Mouse (Mus musculus): ENCODE results near the gene Ptges3l.
"Not testable (repeated sequence)": the region's sequence is repeated elsewhere in the genome, so short reads cannot be mapped to it uniquely, and the experiment has no call there.

The Ptges3l gene

DNA sequence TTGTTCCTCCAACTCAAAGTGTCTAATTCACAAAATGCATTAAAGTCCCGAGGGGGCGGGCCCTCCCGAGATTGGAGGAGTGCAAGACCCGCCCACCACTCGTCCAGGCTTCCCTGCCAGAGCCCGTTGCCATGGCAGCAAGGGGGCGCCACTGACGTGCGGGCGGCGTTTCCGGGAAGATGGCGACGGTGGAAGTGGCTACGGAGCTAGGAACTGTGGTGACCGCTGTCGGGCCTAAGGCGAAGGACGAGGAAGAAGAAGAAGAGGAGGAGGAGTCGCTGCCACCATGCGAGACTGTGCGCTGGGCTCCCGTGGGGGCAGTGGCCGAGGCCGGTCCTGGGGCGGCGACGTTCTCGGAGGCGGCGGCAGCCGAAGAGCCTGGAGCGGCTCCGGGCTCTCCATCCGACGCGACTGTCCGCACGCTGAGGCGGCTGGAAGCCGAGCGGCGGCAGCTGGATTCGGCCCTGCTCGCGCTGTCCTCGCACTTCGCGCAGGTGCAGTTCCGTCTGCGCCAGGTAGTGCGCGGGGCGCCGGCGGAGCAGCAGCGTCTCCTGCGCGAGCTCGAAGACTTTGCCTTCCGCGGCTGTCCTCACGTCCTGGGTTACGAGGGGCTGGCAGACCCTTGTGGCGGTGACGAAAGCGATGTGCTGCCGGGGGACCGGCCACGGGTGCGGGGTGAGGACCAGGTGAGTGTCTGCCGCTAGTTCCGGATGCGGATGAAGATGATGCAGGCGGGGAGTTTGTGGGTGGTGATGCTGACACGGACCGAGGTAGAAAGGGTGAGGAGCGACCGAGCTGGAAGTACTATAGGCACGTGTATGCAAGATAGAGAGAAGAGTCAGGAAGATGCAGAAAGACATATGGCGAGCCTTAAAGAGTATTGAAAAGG is at the start of gene Ptges3l, which contains the start of gene Rundc1:
TSS of gene Ptges3l (minus strand) at position 409 of the 889 bp plus-strand sequence.
TSS of gene Rundc1 (plus strand) at position 161 of the 889 bp plus-strand sequence.
- DNase-seq (ENCODE audit: low read depth) = peak; percentile 99

DNA sequence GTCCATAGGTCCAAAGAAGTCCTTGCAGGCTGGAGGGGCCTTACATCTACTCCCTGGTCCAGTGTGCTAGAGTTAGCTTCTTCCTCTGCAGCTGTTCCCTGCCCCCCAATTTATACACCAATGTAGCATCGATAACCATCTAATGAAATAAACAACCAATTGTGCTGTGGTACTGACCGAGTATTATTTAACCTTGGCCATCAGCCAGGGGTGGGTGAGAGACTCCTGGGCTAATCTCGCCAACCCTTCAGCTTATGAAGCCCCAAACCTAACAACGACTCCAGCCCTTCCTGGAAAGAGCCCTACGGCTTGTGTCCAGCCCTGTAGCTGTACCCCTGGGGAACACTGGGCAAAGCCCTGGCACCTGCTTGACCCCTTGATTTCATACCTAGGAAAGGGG is 49.2 kb upstream of the Ptges3l start:
- no peak for DNase-seq (ENCODE audit: low read depth)

DNA sequence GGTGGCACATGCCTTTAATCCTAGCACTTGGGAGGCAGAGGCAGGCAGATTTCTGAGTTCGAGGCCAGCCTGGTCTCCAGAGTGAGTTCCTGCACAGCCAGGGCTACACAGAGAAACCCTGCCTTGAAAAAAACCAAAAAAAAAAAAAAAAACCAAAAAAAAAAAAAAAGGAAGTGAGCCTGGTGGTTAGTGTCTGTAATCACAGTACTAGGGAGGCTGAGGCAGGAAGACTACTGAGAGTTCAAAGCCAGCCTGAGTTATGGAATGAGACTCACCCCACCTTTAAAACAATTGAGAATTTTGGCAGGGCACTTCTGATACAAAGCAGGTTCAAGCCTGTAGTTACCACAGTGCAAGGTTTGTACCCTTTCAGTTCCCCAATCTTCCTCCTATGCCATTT is 48.6 kb upstream of the Ptges3l start:
- not testable (repeated sequence) for DNase-seq (ENCODE audit: low read depth)

DNA sequence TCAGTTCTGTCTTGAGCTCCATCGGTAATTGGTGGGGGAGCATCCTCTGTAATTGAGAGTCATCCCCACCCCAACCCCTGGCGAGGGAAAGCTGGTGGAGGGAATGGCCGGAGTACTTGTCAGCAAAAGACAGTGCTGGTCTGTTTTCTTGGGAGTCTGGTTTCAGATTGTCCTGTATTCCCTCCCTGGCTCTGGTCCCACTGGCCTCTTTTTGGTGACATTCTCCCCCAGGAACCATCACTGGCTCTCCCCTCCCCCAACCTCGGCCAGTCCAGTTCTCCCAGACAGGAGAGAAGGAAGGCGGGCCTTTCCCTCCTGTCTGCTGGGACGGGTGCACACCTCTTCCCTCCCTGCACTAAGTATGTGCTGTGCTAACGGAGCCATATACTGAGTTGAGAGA is 47.2 kb upstream of the Ptges3l start:
- DNase-seq (ENCODE audit: low read depth) = no peak

DNA sequence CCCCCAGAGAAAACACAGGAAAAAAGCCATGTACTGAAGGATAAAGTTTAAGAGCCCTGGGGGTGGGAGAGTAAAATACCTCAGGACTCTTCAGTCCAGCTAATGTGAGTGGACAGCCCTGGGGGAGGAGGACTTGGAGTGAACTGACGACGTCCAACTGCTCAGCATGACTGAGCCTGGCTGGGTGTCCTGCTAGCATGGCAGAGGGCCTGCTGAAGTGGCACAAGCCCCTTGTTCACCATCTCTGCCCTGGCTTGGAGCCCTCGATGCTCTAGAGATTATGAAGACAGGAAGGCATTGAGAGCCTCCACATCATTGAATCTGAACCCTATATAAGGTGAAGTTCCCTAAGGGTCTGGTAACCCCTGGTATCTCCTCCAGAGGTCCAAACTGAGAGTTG is 46.8 kb upstream of the Ptges3l start:
- DNase-seq (ENCODE audit: low read depth) = no peak

DNA sequence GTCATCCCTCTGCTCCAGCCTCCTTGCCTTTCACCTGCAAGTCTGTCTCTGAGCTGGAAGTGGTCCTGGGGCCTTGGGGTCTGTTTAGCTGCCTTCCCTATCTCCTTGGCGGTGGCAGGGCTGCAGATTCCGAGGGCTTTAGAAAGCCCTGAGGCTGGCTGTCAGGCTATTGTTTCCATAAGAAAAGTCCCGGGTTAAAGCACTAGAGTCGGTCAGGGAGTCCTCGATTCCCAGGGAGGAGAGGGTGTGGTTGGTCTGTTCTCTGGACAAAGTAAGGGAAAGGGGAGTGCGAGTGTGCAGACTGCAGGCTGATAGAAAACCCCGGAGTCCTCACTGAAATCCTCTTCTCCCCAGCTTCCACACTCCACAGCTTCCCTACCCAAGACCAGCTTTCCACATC is 45.1 kb upstream of the Ptges3l start:
- no peak for DNase-seq (ENCODE audit: low read depth)

DNA sequence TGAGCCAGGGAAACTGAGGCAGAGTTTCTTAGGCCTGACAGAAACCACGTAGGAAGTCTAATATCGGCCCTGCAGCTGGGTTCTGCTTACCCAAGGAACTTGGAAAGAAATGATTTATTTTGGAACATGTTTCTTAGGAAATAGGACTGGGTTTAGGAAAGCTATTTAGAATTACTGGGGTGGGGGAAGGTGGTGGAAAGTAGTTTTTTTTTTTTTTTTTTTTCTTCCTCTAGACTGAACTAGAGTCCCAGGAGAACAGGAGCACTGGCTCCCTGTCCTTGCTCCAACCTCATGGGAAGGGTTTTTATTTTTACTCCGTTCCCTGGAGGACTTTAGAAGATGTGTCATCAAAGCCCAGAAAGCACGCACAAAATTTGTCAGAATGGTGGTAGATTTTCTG is 44.0 kb upstream of the Ptges3l start:
- DNase-seq (ENCODE audit: low read depth) = no peak

DNA sequence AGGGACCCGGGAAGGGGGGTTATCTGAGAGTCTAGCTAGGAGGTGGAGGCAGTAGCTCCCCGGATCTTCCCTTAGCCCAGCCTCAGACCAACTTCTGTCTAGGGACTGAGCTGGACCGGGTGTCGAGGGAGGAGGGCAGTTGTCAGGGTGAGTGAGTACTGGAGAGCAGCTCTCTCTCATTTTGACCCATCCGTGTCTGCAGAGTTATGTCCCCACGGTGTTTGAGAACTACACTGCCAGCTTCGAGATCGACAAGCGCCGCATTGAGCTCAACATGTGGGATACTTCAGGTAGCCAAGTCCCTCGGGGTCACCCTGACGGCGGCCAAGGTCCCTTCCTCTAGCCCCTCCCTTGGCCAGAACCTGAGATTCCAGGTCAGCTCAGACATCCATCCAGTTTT is 43.6 kb upstream of the Ptges3l start:
- DNase-seq (ENCODE audit: low read depth) = no peak

DNA sequence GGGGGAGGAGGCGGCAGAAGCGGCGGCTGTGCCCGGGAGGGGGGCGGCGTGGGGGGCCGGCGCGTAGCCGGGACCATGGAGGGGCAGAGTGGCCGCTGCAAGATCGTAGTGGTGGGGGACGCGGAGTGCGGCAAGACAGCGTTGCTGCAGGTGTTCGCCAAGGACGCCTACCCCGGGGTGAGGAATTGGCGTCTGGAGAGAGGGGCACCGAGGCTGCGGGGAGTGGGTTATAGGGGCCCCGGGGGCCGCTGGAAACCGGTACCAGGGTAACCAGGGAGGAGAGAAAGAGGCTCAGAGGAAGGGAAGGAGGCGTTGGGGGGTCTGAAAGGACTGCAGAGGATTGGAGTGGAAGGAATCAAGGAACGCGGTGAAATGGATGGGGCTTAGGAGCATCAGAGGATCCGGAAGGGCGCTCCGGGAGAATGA is 43.1 kb upstream of the Ptges3l start:
- peak; percentile 33 for DNase-seq (ENCODE audit: low read depth)

DNA sequence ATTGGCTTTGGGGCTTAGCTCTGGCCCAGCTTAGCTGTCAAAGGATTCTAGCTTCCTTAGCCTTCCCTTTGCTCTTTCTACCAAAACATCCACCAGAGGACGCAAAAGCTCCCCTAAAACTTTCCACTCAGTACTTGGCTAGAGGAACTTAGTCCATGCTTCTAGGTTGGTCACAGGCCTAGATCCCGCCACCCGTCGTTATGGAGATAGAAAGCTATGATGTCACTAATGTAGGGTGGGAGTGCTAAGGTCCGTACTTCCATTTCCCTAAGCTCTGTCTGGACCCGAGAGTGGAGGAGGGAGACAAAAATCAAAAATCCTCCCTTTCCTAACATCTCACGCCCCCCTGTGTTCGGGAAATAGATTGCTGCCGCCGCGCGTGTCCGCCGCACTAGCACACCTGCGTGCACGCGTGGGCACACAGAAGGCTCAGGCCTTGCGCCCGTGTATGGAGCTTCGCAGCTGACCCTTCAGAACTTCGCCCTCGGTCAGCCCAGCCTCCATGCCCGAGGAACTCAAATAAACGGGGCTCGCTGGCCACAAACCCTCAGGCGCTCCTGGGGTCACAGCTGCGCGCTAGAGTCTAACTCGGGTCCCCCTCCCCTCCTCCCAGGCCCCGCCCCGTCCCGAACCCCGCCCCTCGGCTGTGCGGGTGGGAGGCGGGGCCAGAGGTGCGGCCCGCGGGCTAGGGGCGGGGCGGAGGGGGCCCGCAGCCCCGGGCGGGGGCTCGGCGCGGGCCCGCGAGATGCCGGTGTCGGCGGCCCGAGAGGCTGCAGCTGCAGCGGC is 42.5 kb upstream of the Ptges3l start:
- DNase-seq (ENCODE audit: low read depth) = peak; percentile 89

DNA sequence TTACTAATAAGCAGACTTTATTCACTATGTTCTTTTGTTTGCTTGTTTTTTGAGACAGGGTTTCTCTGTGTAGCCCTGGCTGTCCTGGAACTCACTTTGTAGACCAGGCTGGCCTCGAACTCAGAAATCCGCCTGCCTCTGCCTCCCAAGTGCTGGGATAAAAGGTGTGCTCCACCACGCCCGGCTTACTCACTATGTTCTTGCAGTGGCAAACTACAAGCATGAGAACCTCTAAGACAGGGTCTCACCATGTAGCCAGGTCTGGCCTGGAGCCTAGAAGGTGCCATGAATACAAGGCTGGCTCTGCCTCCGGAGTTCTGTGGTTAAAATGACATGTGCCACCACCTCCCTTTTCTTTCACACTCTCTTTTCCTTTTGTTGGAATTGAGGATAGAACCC is 41.4 kb upstream of the Ptges3l start:
- not testable (repeated sequence) for DNase-seq (ENCODE audit: low read depth)

DNA sequence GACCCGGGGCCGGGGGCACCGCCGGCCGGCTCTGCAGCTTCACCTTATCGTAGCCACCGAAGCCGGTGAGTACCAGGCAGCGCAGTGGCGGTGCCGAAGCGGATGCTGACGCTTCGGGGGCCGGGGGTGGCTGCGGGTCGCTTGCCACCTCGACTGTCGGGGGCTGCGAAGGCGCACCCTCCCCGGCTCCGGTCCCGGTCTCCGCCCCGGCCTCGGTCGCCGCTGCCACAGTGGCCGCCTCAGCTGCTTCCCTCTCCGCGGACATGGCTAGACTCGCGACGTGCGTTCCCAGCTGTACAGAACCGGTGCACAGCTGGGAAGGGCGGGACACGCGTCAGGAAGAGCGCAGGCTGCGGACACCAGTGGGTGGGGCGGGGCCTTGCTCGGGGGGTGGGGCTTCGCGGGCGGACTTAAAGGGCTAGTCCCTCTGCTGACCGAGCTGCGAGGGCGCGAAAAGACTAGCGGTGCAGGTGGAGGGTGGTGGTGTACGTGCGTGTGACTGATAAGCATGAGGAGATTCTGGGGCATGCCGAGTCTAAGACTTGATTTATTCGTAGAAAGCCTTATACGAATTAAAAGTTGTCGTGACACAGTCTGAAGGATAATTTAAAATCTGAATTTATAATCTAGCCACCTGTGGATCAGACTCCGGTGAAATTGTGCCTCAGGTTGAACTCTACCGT is 40.9 kb upstream of the Ptges3l start, which contains the start of gene Vat1:
TSS of gene Vat1 (minus strand) at position 362 of the 683 bp plus-strand sequence.
- peak; percentile 86 for DNase-seq (ENCODE audit: low read depth)

DNA sequence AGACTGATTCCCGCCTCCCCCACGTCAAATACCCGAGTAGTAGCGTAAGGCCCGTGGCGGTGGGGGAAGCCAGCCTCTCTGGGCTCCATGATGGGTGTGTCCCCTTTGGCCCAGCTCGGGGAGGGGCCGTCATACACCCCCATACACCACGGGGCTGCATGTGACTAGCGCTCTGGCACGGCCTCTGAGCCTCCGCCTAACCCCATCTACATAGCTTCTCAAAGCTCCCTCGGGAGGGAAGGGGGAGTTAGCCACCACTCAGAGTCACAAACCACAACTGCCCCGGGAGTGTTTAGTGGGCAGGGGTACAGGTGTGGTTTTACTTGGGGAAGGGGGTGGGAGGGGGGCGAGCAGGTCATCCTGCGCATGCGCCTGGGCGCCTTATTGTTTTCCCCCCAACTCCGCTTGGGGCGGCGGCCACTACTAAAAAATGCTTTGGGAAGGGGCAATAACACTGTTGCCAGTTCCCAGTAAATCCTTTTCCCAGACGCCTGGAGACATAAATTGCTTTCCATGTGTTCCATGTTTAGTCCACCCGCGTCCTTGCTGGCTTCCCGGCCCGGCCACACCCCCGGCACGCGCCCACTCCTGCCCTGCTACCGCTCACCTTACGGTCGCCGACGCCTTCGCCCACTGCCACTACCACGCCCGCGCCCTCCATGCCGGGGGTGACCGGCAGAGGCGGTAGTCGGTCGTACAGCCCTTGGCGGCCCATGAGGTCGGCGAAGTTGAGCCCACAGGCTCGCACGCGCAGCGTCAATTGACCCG is 40.2 kb upstream of the Ptges3l start:
- peak; percentile 94 for DNase-seq (ENCODE audit: low read depth)

DNA sequence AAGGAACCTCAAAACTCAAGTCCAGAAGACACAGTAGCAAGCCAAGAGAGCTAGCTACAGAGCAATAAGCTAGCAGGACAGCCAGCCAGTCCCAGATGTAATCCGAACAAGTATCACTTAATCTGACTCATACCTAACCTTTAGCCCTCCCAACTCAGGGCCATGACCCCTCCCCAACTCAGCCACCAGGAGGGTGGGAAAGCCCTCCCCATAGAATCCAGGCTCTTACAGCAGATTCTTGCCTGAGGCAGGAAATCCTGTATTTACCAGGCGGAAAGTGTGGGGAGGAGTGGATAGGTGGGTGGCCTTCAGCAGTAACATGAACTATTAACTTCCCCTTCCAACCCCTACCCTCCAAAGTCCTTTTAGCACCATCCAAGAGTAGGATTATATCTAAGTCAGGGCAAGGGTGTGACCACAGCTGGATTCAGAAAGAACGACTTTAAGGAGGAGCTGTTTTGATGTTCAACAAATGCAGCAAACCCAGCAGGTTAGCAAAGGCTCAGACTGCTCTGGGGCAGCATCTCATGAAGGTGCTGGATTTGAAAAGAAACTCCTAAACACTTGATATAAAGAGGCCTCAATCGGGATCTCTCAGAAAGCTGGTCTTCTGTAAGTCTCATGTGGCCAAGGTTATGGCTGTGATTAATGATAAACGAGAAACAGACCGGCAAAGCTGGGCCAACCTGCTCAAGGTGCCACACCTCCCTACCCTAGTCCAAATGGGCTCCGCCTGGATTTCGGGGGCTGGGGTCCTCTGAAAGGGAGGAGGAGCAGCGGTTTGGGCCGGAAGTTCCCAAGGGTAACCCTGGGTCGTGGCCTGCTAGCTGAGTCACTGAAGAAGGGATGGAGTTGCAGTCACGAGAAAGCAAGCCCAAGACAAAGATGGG is 39.3 kb upstream of the Ptges3l start, which contains the start of gene Rnd2:
TSS of gene Rnd2 (plus strand) at position 789 of the 890 bp plus-strand sequence.
- DNase-seq (ENCODE audit: low read depth) = peak; percentile 55

DNA sequence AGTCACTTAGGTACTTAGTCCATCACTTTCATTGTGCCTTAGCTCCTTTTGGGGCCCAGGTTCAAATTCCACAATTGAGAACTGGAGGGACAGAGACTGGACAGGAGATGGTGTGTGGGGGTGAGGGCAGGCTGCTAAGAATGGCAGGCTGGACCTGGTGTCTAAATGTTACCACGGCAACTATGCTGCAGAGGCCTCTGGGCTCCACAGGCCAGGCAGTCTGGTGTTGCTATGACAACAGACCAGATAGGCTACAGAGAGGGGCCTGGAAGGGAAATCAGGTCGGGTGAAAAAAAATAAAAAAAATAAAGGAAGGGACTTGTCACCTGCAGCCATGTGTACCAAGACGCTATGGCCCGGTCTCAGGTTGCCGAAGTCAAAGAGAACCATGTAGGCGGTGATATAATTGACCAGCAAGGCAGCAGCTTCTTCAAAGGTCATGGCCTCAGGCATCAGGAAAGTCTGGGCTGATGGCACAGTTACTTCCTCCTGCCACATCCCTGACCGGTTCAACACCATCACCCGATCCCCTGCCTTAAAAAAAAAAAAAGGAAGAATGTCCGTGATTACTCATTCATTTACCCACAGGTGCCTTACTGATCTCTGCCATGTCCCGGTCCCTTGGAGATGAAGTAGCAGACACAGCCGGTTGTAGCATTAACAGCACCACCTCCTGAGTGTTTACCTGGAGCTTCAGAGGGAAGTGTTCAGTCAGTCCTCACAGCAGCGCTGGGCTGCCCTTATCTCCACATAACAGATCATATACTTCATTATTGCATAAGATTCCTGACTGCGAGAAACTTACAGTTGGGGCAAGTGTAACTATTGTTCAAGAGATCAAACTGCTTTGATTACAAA is 37.7 kb upstream of the Ptges3l start:
- no peak for DNase-seq (ENCODE audit: low read depth)

DNA sequence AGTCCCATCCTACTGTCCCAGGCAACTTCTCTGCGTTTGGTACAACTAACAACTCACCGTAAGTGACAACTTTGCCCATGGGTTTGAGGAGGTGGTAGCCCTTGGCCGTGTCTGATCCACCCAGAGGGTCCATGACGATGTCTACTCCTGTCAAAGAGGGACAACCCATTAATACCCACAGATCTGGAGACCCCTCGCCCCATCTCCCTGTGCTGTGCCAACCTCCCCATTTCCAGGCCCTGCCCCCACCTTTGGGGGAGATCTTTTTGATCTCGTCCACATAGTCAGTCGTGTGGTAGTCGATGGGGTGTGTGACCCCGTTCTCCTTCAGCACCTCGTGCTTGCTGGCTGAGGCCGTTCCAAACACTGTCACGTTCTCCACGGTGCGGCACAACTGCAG is 37.0 kb upstream of the Ptges3l start:
- DNase-seq (ENCODE audit: low read depth) = no peak

DNA sequence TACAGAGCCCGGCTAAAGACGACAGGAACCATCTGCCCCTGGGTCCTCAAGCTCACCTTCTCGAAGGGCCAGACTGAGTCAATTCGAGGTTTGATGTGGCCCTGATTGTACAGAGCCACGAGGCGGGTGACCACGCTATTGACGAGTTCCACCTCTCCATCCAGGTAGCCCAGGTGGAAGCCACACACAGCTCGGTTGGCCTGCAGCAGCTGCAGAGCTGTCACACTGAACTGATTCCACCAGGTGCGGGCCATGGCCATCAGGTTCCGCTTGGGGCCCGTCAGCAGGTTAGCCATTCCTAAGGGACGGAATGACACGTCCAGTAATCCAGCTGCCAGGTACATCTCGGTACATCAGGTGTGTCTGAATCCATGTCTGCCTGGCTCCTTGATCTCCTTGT is 35.2 kb upstream of the Ptges3l start:
- DNase-seq (ENCODE audit: low read depth) = no peak

DNA sequence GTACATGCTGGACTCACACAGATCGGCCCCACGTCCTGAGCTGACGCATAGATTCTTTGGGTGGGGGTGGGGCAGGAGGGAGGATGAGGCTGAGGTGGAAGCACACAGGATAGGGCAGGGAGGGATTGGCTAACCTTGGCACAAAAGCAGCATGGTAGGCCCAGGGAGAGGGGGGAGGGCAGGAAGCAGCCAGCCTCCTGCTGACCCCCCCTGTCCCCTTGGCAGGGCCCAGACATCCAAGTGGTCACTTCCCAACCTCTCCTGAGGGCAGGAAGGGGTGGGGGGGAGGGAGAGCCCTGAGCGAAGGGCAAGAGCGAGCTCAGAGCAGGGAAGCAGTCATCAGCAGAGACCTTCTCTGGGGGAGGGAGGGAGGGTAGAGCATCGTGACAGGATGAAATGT is 34.6 kb upstream of the Ptges3l start:
- no peak for DNase-seq (ENCODE audit: low read depth)

DNA sequence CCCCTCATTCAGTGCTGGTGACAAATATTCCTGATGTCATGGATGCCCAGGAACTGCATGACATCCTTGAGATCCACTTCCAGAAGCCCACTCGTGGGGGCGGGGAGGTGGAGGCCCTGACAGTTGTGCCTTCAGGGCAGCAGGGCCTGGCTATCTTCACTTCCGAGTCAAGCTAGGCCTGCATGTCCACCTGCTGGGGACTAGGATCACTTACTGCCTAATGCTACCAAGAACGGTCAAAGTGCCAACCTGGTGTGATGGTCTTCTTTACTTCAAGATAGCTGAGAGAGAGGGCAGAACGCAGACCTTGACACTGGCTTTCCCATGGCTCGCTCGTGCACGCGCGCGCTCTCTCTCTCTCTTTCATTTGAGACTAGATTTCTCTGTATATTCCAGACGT is 33.1 kb upstream of the Ptges3l start:
- DNase-seq (ENCODE audit: low read depth) = no peak
